Mouse (Mus musculus) layer of hippocampus, postnatal 25 days (tissue): ENCODE measurements around the gene Qsox1. TPM values are rescaled to one million over a fixed set of nuclear protein-coding genes. Genes with fewer than 3 reads are reported as not detected.

ENCODE experiments used
- DNase-seq, 2 experiments: peaks; one replicate each; pipeline ENCODE4 v3.0.0; 2022; ENCODE audit warnings: mixed read lengths in 2 of 2, low spot score in 1 of 2; ENCODE audit errors: extremely low spot score in 1 of 2
- total RNA-seq, 2 experiments: library from RNA; stranded (reverse); gene quantifications; 2 replicates each; pipeline ENCODE4 v1.2.3; 2021

The Qsox1 gene
- total RNA-seq, 2 experiments from 2014 or later: 29.8 to 38.0 TPM

DNA sequence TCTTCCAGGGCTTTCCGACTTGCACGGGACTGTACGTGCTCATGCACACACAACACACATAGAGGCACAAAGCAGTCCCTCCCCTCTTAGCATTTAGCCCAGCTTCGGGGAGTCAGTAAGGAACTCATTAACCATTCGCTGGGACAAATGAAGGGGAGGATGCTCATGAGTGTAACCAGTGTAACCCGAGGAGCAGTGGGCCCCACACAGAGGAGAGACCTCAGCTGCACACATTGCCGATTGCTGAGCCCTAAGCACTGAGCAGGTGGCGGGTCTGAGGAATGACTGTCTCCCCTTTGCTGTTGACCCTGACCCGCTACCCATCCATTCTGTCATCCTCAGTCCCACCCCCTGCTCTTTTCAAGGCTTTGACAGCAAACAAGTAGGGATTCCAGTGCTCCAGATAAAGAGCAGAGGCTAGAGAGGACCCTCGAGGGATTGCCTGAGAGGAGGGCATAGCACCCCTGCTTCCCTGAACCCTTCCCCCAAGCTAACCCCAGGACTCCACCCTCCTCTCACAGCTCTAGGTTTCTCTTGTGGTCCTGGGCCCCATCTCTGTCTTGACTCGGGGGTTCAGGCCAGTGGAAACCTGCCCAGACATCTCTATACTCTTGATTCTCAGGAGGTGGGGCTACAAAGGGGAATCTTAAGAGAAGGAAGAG lies 62.0 kb downstream of the Qsox1 start:
- DNase-seq: no peak

- no peak for DNase-seq
Measured at GRCm38 (mm10) chr1:155747911-155748310, 64.8 kb downstream of the Qsox1 start.

DNA sequence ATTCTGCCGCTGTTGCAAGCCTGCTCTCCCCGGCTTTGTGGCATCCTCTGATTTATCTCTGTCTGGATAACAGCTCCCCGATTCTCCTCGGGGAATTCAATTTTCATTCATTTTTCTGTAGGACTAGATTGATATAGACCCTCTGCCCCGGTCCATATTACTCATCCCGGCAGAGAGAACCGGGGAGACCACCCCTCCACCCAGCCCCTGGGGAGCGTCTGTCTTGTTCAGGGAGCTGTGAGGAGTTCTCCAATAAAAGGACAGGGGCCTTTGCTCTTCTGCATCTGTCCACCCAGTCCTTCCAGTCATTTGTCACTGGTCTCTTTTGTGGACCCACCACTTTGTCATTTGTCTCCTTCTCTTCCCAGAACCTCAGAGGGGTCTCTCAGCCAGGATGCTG lies 65.7 kb downstream of the Qsox1 start:
- DNase-seq: no peak

- no peak for DNase-seq
Measured at GRCm38 (mm10) chr1:155742411-155743363, 70.0 kb downstream of the Qsox1 start.

- DNase-seq: no peak
Measured at GRCm38 (mm10) chr1:155741988-155742387, 70.7 kb downstream of the Qsox1 start.

- no peak for DNase-seq
Measured at GRCm38 (mm10) chr1:155741378-155741945, 71.2 kb downstream of the Qsox1 start.

- DNase-seq: peak in 1 of 2 experiments; percentile 23
Measured at GRCm38 (mm10) chr1:155740622-155741377, 71.9 kb downstream of the Qsox1 start.

GRCm38 (mm10) chr1:155737809-155738383 lies 74.8 kb downstream of the Qsox1 start:
- DNase-seq: no peak

GRCm38 (mm10) chr1:155737017-155737808 lies 75.5 kb downstream of the Qsox1 start:
- DNase-seq: no peak

DNA sequence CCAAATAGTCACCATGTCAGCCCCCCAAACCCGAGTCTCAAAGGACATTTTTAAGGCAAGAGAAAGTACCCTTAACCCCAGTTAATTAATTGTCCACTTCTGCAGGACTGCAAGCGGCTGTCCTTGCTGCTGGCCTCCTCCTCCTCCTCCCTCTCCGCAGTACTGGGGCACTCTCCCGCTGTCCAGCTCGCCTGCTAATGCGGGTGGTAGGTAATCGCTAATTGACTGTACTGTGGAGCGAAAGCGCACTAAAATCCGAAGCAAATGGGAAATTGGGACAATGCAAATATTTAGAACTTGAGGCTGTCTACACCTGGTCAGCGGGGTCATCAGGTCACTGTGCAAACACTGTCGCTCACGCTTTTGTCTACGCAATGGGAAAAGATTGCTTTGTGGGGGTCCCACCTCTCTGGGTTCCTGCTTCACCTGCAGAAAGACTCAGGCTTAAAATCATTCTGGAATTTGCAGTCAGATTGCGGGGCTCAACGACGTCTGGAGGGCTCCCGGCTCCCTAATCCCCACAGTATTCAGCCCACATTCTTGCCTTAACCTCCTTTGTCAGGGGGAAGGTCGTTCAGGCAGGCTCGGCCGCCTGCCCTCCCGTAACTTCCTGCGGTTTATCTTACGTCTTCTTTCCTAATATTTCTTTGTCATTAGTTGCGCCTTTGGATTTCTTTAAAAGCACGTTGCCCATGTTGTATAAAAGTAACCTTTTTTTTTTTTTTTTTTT lies 76.4 kb downstream of the Qsox1 start:
- DNase-seq: no peak

GRCm38 (mm10) chr1:155731156-155731555 lies 81.5 kb downstream of the Qsox1 start:
- DNase-seq: no peak

- no peak for DNase-seq
Measured at GRCm38 (mm10) chr1:155729113-155729795, 83.4 kb downstream of the Qsox1 start.

DNA sequence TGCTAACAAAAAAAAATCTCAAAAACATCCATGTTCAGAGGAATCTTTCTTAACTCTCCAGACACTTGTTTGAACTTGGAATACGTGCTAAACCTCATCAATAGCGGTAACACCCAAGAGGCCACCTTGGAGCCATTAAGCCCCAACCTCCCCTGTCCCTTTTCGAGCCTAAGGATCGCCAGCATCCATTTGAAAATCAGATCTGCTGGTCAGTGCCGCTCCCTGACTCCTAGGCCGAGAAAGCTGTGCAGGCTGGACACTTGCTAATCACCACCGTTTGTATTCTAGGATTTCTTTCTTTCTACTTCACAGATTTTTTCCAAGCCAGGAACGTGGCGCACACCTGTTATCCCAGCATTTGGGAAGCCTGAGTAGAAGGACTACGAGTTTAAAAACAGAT lies 84.9 kb downstream of the Qsox1 start:
- no peak for DNase-seq

Other genes starting within 250 kb of the Qsox1 start
- gene Lhx4, start 61.2 kb downstream of the Qsox1 start, total RNA-seq: under 1 TPM in 1 of 2 experiments, not detected in 1; 0.07 TPM
- 10 to 100 TPM; 41.8 to 49.7 TPM for gene Cep350, start 160.4 kb upstream of the Qsox1 start, total RNA-seq
- 10 to 100 TPM; 56.2 to 56.3 TPM for gene Tor1aip2, start 222.5 kb upstream of the Qsox1 start, total RNA-seq
- gene Tor1aip1, start 223.6 kb upstream of the Qsox1 start, total RNA-seq: 10 to 100 TPM; 28.6 to 32.4 TPM